Mouse (Mus musculus) liver, embryonic 15.5 days (tissue): ENCODE data around the gene Rbbp6. TPM values are rescaled to one million over a fixed set of nuclear protein-coding genes. Genes with fewer than 3 reads are reported as not detected.
A peak's percentile ranks its signal among the peaks of the same experiment; 100 is the strongest.

Experiments
- ATAC-seq: fragments of 200-750 bp; cut with Nextera tagmentation; 2 replicates; pipeline ENCODE4 v1.8.0; 2017; ENCODE audit warnings: moderate number of reproducible peaks, mild to moderate bottlenecking, moderate library complexity; ENCODE audit not compliant: insufficient read depth
- H3K27ac ChIP-seq: fragments of 300-500 bp; sonication (generic); replicated peaks from 2 replicates; pipeline ENCODE4 v1.5.1; 2015; ENCODE audit warnings: mild to moderate bottlenecking, inconsistent platforms
- H3K27me3 ChIP-seq: fragments of 300-500 bp; sonication (generic); 2 replicates; pipeline ENCODE4 v1.6.1; 2015; ENCODE audit warnings: mild to moderate bottlenecking, inconsistent platforms
- H3K36me3 ChIP-seq: fragments of 300-500 bp; sonication (generic); replicated peaks from 2 replicates; pipeline ENCODE4 v1.6.1; 2015; ENCODE audit warnings: moderate library complexity, mild to moderate bottlenecking, inconsistent platforms
- H3K4me1 ChIP-seq: fragments of 300-500 bp; sonication (generic); replicated peaks from 2 replicates; pipeline ENCODE4 v1.6.1; 2015; ENCODE audit warnings: inconsistent platforms
- H3K4me2 ChIP-seq: fragments of 300-500 bp; sonication (generic); 2 replicates; pipeline ENCODE4 v1.6.1; 2015; ENCODE audit warnings: moderate library complexity, mild to moderate bottlenecking, inconsistent platforms
- H3K4me3 ChIP-seq: fragments of 300-500 bp; sonication (generic); replicated peaks from 2 replicates; pipeline ENCODE4 v1.5.1; 2015; ENCODE audit warnings: mild to moderate bottlenecking, inconsistent platforms
- H3K9ac ChIP-seq: fragments of 300-500 bp; sonication (generic); 2 replicates; pipeline ENCODE4 v1.6.1; 2015; ENCODE audit warnings: moderate library complexity, mild to moderate bottlenecking, inconsistent platforms
- H3K9me3 ChIP-seq: fragments of 300-500 bp; sonication (generic); replicated peaks from 2 replicates; pipeline ENCODE4 v1.6.1; 2016; ENCODE audit warnings: inconsistent platforms
- WGBS: fragments of 180-500 bp; shearing (Covaris S2); methylation state at CpG from one replicate; pipeline ENCODE4 v1.1.7; 2015; ENCODE audit warnings: mixed read lengths; ENCODE audit not compliant: insufficient replicate concordance; 5-methylcytosine and 5-hydroxymethylcytosine counted together
- polyA plus RNA-seq: library from polyadenylated mRNA; unstranded; fragments of >200 nt; fragmentation: Nextera tagmentation; extraction: Ambion mirVana; gene quantifications from 2 replicates; pipeline ENCODE4 v1.2.1, GENCODE M21; 2015

Rbbp6 gene
- polyA plus RNA-seq, 1 experiment from 2014 or later, result 7.7 TPM

DNA sequence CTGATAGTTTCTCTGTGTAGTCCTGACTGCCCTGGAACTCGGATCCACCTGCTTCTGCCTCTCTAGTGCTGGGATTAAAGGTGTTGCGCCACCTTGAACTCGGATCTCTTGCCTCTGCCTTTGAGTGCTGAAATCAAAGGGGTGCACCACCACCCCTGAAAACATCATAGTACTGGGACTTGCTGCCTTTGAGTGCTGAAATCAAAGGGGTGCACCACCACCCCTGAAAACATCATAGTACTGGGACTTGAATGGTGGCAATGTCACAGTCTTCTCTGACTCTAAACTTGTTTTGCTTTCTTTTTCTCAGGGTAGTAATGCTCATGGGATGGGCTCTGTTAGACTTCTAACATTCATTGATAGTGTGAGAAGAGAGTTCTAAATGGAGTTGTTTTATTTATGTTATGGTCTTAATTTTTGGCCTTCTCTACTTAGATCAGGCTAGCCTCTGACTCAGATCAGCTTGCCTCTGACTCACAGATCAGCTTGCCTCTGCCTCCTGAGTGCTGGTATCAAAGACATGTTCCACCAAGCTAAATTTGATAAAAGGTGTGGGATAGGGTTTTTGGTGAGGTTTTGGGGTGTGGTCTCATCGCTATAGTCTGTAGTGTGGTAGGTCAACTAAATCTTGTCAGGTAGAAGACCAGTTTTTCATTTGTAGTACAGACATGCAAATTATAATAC is 6.7 kb downstream of the Rbbp6 start:
- peak overlapping the region; percentile 88 for H3K4me2 ChIP-seq
- 62% methylated on average over 4 of the region's 4 CpGs for WGBS
- peaks cover 25% of the 10 kb centered on the region for H3K36me3 ChIP-seq
- H3K4me3 ChIP-seq, result peak overlapping the region; percentile 99
- no peaks in the 10 kb centered on the region for H3K27me3 ChIP-seq
- 0 out of 2 replicates have a peak overlapping the region, but pooled peaks have one; percentile 99 for H3K9ac ChIP-seq
- H3K9me3 ChIP-seq, result no peaks in the 10 kb centered on the region
- H3K27ac ChIP-seq, result no peak overlapping the region
- peaks cover 34% of the 10 kb centered on the region for H3K4me1 ChIP-seq
- ATAC-seq, result no peak

DNA sequence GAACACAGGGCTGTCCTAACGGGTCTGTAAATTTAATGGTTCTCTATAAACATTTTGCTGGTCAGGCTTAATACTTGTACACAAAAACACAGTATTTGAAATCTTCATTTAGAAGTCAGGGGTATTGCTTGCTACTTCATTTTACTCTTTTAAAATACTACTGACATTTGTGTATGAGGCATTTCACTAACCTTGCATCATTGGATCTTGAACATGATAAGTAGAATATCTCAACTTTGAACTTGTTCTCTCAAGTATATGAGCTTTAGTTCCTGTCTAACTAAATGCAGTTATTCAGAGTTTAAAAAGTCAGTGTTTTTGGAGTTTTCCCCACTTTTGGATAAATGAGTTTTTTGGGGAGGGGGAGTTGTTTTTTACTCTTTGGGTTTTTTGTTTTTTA is 14.0 kb downstream of the Rbbp6 start:
- ATAC-seq, result no peak
- Histone ChIP-seq H3K4me2 (no peak overlapping the region), H3K27ac (no peak overlapping the region), H3K36me3 (peaks cover 33% of the 10 kb centered on the region), H3K9me3 (no peaks in the 10 kb centered on the region), H3K4me3 (no peak overlapping the region), H3K27me3 (no peaks in the 10 kb centered on the region), H3K4me1 (no peaks in the 10 kb centered on the region), H3K9ac (no peak overlapping the region)
- 64% methylated on average over 1 of the region's 1 CpGs for WGBS

- Histone ChIP-seq H3K4me3 (no peak overlapping the region), H3K4me2 (no peak overlapping the region), H3K4me1 (no peaks in the 10 kb centered on the region), H3K9ac (no peak overlapping the region), H3K36me3 (peaks cover 90% of the 10 kb centered on the region), H3K27ac (no peak overlapping the region), H3K27me3 (no peaks in the 10 kb centered on the region), H3K9me3 (no peaks in the 10 kb centered on the region)
- WGBS, result 85% methylated on average over 3 of the region's 3 CpGs
- ATAC-seq, result no peak
Measured at GRCm38 (mm10) chr7:122998189-122998588, 32.7 kb downstream of the Rbbp6 start.

DNA sequence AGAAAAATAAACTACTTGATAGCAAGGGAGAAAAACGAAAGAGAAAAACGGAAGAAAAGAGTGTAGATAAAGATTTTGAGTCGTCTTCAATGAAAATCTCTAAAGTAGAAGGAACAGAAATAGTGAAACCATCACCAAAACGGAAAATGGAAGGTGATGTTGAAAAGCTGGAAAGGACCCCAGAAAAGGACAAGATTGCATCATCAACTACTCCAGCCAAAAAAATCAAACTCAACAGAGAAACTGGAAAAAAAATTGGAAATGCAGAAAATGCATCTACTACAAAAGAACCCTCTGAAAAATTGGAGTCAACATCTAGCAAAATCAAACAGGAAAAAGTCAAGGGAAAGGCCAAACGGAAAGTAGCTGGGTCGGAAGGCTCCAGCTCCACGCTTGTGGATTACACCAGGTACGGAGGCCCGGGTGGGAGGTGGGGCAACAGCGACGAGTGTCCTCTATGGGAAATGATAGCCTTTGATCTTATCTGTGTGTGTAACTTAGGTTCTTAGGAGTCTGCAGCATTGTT is 34.4 kb downstream of the Rbbp6 start:
- Histone ChIP-seq H3K9ac (no peak overlapping the region), H3K27me3 (no peaks in the 10 kb centered on the region), H3K4me2 (no peak overlapping the region), H3K36me3 (peaks cover 92% of the 10 kb centered on the region), H3K9me3 (no peaks in the 10 kb centered on the region), H3K27ac (no peak overlapping the region), H3K4me1 (no peaks in the 10 kb centered on the region), H3K4me3 (no peak overlapping the region)
- no peak for ATAC-seq
- 77% methylated on average over 11 of the region's 11 CpGs for WGBS

GRCm38 (mm10) chr7:123000796-123001195 is 35.3 kb downstream of the Rbbp6 start:
- Histone ChIP-seq H3K4me1 (no peaks in the 10 kb centered on the region), H3K27ac (no peak overlapping the region), H3K9me3 (no peaks in the 10 kb centered on the region), H3K4me3 (no peak overlapping the region), H3K27me3 (no peaks in the 10 kb centered on the region), H3K36me3 (peaks cover 85% of the 10 kb centered on the region), H3K4me2 (no peak overlapping the region), H3K9ac (no peak overlapping the region)
- ATAC-seq, result no peak
- 84% methylated on average over 16 of the region's 16 CpGs for WGBS

DNA sequence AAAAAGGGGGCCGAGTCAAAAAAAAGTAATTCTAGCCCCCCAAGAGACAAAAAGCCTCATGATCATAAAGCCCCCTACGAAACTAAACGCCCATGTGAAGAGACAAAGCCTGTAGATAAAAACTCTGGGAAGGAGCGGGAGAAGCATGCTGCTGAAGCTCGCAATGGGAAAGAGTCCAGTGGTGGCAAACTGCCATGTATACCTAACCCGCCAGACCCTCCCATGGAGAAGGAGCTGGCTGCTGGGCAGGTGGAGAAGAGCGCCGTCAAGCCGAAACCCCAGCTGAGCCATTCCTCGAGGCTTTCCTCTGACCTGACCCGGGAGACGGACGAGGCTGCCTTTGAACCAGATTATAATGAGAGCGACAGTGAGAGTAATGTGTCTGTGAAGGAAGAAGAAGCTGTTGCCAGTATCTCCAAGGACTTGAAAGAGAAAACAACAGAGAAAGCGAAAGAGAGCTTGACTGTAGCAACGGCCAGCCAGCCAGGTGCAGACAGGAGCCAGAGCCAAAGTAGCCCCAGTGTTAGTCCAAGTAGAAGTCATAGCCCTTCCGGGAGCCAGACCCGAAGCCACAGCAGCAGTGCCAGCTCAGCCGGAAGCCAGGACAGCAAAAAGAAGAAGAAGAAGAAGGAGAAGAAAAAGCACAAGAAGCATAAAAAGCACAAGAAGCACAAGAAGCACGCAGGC is 36.0 kb downstream of the Rbbp6 start:
- H3K36me3 ChIP-seq, result peaks cover 79% of the 10 kb centered on the region
- no peaks in the 10 kb centered on the region for H3K9me3 ChIP-seq
- no peak overlapping the region for H3K4me3 ChIP-seq
- H3K4me2 ChIP-seq, result no peak overlapping the region
- ATAC-seq, result no peak
- no peak overlapping the region for H3K27ac ChIP-seq
- WGBS, result 88% methylated on average over 20 of the region's 20 CpGs
- H3K9ac ChIP-seq, result no peak overlapping the region
- H3K27me3 ChIP-seq, result no peaks in the 10 kb centered on the region
- H3K4me1 ChIP-seq, result no peaks in the 10 kb centered on the region

DNA sequence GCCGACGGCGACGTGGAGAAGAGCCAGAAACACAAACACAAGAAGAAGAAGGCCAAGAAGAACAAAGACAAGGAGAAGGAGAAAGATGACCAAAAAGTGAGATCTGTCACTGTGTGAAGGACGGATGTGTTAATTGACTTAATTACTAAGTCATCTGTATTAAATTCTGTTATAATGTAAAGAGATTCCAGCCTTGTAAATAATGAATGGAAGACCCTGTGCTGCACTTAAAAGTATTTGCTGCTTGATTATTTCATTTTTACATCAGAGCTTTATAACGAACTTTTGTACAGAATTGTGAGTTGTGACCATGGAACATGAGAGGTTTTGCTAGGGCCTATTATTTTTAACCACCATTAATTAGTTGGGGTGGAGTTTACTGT is 36.5 kb downstream of the Rbbp6 start:
- H3K36me3 ChIP-seq, result peaks cover 74% of the 10 kb centered on the region

DNA sequence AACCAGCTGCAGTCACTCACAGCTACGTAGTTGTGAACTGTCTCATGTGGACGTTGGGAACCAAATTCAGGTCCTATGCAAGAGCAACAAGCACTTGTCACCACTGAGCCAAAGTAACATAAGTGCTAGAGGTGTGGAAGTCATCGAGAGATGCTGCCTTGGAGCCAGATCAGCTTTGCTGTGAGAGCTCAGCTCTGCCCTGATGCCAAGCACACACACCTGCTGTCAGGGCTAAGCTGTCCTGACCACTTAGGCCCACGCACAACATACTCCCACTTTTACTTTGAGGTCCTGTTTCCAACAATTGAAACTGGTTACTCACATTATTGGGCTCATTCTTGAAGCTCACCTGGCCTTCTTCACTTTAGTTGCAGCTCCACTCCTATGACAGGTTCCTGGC is 37.7 kb downstream of the Rbbp6 start:
- Histone ChIP-seq H3K4me2 (no peak overlapping the region), H3K27me3 (no peaks in the 10 kb centered on the region), H3K27ac (no peak overlapping the region), H3K9ac (no peak overlapping the region), H3K4me1 (no peaks in the 10 kb centered on the region), H3K36me3 (peaks cover 65% of the 10 kb centered on the region), H3K4me3 (no peak overlapping the region), H3K9me3 (no peaks in the 10 kb centered on the region)
- no peak for ATAC-seq
- 82% methylated on average over 4 of the region's 4 CpGs for WGBS

More for the DNA sequence above, 36.5 kb downstream of the Rbbp6 start:
- WGBS, result 94% methylated on average over 6 of the region's 6 CpGs
- Histone ChIP-seq H3K4me1 (no peaks in the 10 kb centered on the region), H3K4me2 (no peak overlapping the region), H3K9me3 (no peaks in the 10 kb centered on the region), H3K27ac (no peak overlapping the region), H3K4me3 (no peak overlapping the region), H3K27me3 (no peaks in the 10 kb centered on the region), H3K9ac (no peak overlapping the region)
- ATAC-seq, result no peak

DNA sequence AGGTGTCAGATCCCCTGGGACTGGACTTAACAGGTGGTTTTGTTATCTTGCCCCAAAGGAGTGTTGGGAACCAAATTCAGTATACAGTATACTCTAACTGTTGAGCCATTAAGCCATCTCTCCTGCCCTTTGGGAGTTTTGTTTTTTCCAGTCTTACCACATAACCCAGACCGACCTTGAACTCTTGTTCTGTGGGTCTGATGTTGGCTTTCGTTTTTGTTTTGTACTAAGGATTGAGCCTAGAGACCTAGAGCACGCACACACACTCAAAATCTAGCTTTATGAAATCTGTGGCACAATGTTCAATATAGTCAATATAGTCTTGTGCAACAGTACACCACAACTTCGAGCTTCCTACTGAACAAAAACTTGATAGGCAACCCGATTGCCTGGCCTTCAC is 39.0 kb downstream of the Rbbp6 start:
- WGBS, result 71% methylated on average over 5 of the region's 5 CpGs
- Histone ChIP-seq H3K4me2 (no peak overlapping the region), H3K9me3 (no peaks in the 10 kb centered on the region), H3K36me3 (peaks cover 53% of the 10 kb centered on the region), H3K27ac (no peak overlapping the region), H3K4me1 (no peaks in the 10 kb centered on the region), H3K4me3 (no peak overlapping the region), H3K9ac (no peak overlapping the region), H3K27me3 (no peaks in the 10 kb centered on the region)
- ATAC-seq, result no peak

DNA sequence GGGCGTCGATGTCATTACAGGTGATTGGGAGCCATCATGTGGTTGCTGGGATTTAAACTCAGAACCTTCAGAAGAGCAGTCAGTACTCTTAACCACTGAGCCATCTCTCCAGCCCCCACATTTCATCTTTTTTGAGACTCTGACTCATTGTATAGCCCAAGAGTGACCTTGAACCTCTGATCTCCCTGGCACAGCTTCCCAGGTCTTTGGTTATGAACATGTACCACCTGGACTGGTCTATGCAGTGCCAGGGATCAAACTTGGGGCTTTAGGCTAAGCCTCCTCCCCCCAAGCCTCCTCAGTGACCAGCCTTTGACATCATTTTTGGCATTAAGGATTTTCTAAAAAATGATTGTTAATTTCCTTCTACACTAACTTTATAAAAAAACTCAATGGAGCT is 40.8 kb downstream of the Rbbp6 start:
- Histone ChIP-seq H3K27me3 (no peaks in the 10 kb centered on the region), H3K4me1 (no peaks in the 10 kb centered on the region), H3K9ac (no peak overlapping the region), H3K36me3 (peaks cover 36% of the 10 kb centered on the region), H3K27ac (no peak overlapping the region), H3K4me3 (no peak overlapping the region), H3K4me2 (no peak overlapping the region), H3K9me3 (no peaks in the 10 kb centered on the region)
- 50% methylated on average over 2 of the region's 2 CpGs for WGBS
- no peak for ATAC-seq

DNA sequence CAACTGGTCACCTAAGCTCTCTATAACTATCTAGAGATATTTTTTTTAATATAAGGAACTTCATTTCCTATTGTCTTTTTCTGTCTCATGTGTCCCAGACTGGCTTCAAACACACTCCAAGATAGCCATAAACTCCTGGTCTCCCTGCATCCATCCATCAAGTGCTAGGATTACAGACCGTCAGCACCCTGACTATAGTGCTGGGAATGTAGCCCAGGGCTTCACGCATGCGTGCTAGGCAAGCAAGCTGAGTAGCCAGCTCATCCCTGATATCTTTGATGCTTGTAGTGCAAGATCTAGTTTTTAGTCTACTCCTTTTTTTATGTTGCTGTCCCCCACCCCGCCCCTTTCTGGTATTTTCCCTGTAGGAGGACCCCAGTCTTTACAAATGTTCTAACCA is 42.3 kb downstream of the Rbbp6 start:
- Histone ChIP-seq H3K27me3 (no peaks in the 10 kb centered on the region), H3K27ac (no peak overlapping the region), H3K9ac (no peak overlapping the region), H3K4me3 (no peak overlapping the region), H3K9me3 (no peaks in the 10 kb centered on the region), H3K4me1 (no peaks in the 10 kb centered on the region), H3K4me2 (no peak overlapping the region), H3K36me3 (peaks cover 22% of the 10 kb centered on the region)
- WGBS, result 57% methylated on average over 4 of the region's 4 CpGs
- ATAC-seq, result no peak
